Mouse (Mus musculus): ENCODE data around the gene Efnb3. TPM values are rescaled to one million over a fixed set of nuclear protein-coding genes. Genes with fewer than 3 reads are reported as not detected.

Efnb3 gene
- total RNA-seq, 2 experiments from 2014 or later: 0.47 to 0.48 TPM

DNA sequence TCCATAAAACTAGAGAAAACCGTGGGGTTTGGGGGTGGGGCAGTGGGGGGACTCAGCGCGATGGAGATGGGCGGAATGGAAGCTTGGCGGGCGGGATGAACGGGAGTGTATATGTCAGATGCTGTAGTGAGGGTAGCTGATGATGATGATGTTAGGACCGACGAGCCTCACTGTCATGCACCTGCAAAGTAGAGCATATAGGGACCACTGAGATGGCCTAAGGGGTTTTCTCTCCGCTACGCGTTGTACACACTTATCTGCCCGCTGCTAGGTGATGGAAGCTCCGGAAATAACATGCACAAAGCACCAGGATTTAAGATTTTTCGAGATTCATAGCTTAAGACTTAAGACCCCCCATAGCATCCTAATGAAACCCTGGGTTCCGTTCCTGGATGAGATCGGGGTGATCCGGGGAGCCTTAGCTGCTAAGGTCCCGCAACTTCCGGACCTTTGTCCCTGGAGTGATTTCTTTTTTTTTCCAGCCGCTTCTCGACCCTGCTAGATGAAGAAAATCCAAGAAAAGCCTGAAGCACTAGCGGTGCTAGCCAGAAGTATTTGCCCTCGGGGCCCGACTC is 20.7 kb upstream of the Efnb3 start:
- peak overlapping the region; percentile 92 for H3K4me3 ChIP-seq
- no peak for DNase-seq
- intact Hi-C loops (cut with DNase I): loop anchor here (2.0 kb wide), 1 partner anchor 82 kb away; the partner anchor contains the start of gene Mpdu1
- H3K27ac ChIP-seq: peak overlapping the region; percentile 99
- TF ChIP-seq CTCF (IDR thresholded peaks at IDR 0.05): no peak

- no peak for TF ChIP-seq CTCF (IDR thresholded peaks at IDR 0.05)
- Histone ChIP-seq H3K27ac (peak within 1 kb of the TSS; percentile 99), H3K4me3 (peak within 1 kb of the TSS; percentile 92)
- peak; percentile 92 for DNase-seq
- intact Hi-C loops (cut with DNase I): loop anchor here (2.0 kb wide), 1 partner anchor 83 kb away; the partner anchor contains the start of gene Mpdu1
Measured at GRCm38 (mm10) chr11:69580091-69580514, 20.1 kb upstream of the Efnb3 start, which contains the start of the genes Wrap53 and Trp53. Wrap53 (minus strand) TSS chr11:69580255. Trp53 (plus strand) TSS chr11:69580359.

DNA sequence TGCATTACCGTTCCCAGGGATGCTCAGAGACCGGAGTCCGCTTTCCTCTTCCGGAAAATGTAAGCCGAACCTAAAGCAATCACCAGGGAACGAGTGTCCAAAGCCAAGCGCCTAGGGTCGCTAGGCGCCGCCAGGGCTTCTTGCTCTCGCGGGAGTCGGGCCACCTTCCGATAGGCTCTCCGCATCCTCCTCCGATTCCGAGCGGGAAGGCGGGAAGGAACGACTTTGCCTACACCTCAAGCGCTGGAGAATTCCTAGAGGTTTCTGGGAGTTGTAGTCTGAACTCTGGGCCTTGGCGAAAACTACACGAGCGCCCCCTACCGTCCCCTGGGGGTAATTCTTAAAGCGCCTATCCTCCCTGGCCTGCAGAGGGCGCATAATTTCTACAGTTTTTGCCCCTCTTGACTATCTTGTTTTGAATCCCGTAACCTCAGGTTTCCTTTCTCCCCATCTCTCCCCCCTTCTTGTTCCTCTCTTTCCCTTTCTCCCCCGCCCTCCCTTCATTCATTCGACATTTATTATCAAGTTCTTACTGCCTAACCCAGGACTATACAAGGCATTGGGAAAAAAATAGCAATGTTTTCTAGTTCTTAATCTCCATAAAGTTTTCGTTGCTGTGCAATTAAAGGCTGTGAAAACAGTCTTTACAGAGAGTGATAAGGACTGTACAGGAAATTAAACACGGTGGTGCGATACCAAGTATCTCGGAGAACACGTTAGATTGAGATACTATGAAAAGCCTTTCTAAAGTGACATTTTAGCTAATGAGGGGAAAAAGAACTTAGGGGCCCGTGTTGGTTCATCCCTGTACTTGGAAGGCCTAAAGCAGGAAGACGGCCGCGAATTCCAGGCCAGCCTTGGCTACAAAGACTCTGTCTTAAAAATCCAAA is 19.4 kb upstream of the Efnb3 start:
- TF ChIP-seq CTCF (IDR thresholded peaks at IDR 0.05): no peak; the same call in 1 of the 2 replicates
- Histone ChIP-seq H3K27ac (peak overlapping the region; percentile 99), H3K4me3 (peak overlapping the region; percentile 92)
- DNase-seq: peak; percentile 95
- intact Hi-C loops (cut with DNase I): loop anchor here (1.0 to 2.0 kb wide), 3 partner anchors 33 to 83 kb away; partner anchors contain the start of gene Mpdu1

GRCm38 (mm10) chr11:69578301-69578700 is 18.3 kb upstream of the Efnb3 start:
- peak overlapping the region; percentile 84 for H3K27ac ChIP-seq
- intact Hi-C loops (cut with DNase I): loop anchor here (2.0 kb wide), 1 partner anchor 32 kb away; no protein-coding TSS in a partner anchor
- no peak for TF ChIP-seq CTCF (IDR thresholded peaks at IDR 0.05)
- DNase-seq: no peak
- H3K4me3 ChIP-seq: peak overlapping the region; percentile 92

DNA sequence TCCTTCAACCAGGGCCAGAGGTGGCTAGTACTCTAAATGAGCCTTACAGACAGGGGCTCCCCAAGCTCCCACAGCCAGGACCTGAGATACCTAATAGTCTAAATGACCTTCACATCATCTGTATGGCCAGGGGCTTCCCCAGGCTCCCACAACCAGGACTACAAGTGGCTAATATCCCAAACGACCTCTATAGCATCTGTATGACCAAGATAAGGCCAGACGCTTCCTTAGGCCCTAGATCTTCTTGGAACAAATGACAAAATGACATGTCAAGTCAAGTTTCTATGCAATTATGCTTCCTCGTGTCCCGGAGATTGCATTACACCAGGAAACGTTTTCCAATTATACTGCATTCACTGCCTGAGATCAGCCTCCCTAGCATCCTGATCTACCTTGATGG is 16.3 kb upstream of the Efnb3 start:
- no peak for TF ChIP-seq CTCF (IDR thresholded peaks at IDR 0.05)
- Histone ChIP-seq H3K27ac (no peak overlapping the region), H3K4me3 (no peak overlapping the region)
- no peak for DNase-seq
- intact Hi-C loops (cut with DNase I): no loop called here

GRCm38 (mm10) chr11:69575220-69575619 is 15.2 kb upstream of the Efnb3 start:
- Histone ChIP-seq H3K27ac (no peak overlapping the region), H3K4me3 (no peak overlapping the region)
- intact Hi-C loops (cut with DNase I): no loop called here
- no peak for DNase-seq
- TF ChIP-seq CTCF (IDR thresholded peaks at IDR 0.05): peak; percentile 41

DNA sequence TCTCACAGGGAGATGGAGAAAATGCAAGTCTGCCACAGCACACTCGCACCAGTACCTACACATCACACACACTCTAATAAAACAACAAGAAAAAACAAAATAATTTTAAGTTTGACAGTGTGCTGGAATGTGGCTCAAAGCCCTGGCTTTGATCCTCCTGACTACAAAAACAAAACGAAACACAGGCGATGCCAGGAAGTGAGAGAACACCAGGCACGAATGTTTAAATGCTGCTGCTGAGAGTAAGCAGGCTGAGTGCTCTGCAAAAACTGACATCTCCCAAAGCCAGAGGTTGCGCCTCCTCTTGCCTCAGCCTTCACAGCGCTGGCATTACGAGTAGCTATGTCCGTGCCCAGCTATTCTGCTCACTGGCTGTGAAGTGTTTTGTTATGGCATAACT is 5.1 kb upstream of the Efnb3 start:
- intact Hi-C loops (cut with DNase I): no loop called here
- Histone ChIP-seq H3K27ac (no peak overlapping the region), H3K4me3 (no peak overlapping the region)
- DNase-seq: no peak
- TF ChIP-seq CTCF (IDR thresholded peaks at IDR 0.05): no peak

GRCm38 (mm10) chr11:69564391-69564790 is 4.4 kb upstream of the Efnb3 start:
- TF ChIP-seq CTCF (IDR thresholded peaks at IDR 0.05): no peak
- intact Hi-C loops (cut with DNase I): no loop called here
- no peak for DNase-seq
- Histone ChIP-seq H3K27ac (no peak overlapping the region), H3K4me3 (no peak overlapping the region)

- H3K27ac ChIP-seq: no peak overlapping the region
- TF ChIP-seq CTCF (IDR thresholded peaks at IDR 0.05): no peak
- intact Hi-C loops (cut with DNase I): no loop called here
Measured at GRCm38 (mm10) chr11:69563373-69563772, 3.4 kb upstream of the Efnb3 start.

DNA sequence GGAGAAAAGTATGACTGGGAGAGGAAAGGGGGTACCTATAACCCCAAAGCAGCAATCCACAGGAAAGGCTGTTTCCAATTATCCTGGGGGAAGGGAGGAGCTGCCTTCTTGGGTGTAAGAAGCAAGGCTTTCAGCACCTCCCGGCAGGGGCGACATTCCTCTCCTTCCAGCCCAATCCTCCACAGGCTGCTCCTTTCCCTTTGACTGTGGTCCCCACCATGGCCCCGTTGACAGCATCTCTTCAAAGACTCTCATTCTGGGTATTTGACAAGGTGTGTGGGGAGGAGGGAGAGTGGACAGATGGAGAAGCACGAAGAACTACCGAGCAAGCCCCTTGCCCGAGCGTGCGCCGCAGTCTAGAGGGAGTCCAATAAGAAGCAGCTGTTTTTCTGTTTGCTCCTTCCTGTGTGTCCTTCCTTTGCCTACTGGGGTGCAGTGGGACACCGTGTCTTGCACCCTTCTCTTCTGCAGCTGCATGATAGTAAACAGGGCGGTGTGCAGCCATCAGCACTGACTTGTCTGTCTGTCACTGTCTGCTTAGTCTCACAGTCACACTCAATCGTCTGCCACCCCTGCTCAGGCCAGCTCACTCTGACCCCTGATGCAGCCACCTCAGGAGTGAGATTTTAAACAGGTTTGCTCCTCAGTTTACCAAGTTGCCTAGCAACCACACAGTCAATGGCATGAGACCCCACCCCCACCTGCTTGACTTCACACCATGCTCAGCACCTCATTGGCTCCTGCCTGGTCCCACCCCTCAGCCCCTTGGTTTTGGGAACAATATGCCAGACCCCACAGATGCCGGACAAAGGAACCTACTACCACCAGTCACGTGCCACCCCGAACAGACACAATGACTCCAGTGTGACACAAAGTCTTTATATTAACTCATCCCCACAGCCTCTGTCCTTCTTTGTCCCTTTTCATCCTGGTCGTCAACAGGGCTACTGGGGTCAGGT is 1.2 kb upstream of the Efnb3 start:
- DNase-seq: no peak
- no peak for TF ChIP-seq CTCF (IDR thresholded peaks at IDR 0.05)
- H3K27ac ChIP-seq: no peak overlapping the region
- no peak overlapping the region for H3K4me3 ChIP-seq
- intact Hi-C loops (cut with DNase I): no loop called here

More at GRCm38 (mm10) chr11:69563373-69563772, 3.4 kb upstream of the Efnb3 start:
- H3K4me3 ChIP-seq: no peak overlapping the region
- no peak for DNase-seq

GRCm38 (mm10) chr11:69559183-69559582 is 822 bp downstream of the Efnb3 start:
- Histone ChIP-seq H3K4me3 (no peak overlapping the region), H3K27ac (no peak overlapping the region)
- intact Hi-C loops (cut with DNase I): no loop called here
- TF ChIP-seq CTCF (IDR thresholded peaks at IDR 0.05): no peak
- DNase-seq: no peak

DNA sequence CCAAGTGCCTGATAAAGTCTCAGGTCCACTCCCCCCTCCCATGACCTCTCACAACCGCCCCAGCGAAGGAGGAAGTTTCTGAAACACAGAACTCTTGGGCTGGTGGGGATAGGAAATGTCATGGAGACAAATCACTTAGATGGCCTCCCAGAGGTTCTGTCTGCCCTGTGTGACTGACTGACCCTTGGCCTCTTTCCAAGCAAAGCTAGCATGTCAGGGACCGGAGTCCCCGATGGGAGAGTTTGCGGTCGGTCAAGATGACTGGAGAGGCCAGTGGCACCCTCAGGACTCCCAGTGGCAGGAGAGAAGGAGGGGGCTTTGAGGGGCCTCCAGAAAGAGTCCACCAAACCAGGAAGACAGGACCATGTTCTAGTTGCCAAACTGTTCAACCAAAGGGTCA is 1.2 kb downstream of the Efnb3 start:
- TF ChIP-seq CTCF (IDR thresholded peaks at IDR 0.05): no peak
- no peak for DNase-seq
- H3K4me3 ChIP-seq: no peak overlapping the region
- intact Hi-C loops (cut with DNase I): no loop called here
- H3K27ac ChIP-seq: no peak overlapping the region

Data from gastrocnemius, adult 2 months (tissue).